Mouse (Mus musculus) retina, postnatal 7 days (tissue): ENCODE measurements around the gene Tomt.
"Not testable (repeated sequence)": the region's sequence is repeated elsewhere in the genome, so short reads cannot be mapped to it uniquely, and the experiment has no call there.

Source experiments
- DNase-seq: peaks from one replicate; pipeline ENCODE4 v3.0.0-alpha.2; 2012; ENCODE audit warnings: low read depth, low spot score

The Tomt gene

GRCm38 (mm10) chr7:101906287-101906681, at the start of gene Tomt:
Gene Tomt (minus strand): TSS chr7:101906359.
- DNase-seq = no peak

DNA sequence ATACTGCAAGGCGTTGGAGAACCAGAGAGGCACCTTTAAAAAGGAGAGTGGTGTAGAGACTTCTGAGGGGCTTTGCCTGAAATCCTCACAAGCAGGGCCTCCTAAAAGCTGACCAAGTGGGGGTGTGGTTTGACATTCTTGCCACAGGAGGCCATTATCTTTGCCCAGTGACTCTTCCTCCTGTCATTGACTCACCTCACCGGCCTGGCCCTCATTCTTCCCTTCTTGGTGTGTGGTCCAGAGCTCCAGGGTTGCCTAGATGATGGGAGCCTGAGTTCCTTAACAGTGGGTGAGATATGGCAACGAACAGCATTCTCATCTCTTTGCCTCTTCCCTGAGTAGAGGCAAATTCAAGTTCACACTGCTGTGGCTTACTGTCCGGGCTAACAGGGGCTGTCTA, 49.7 kb upstream of the Tomt start:
- DNase-seq = no peak

GRCm38 (mm10) chr7:101955276-101955675, 49.1 kb upstream of the Tomt start:
- DNase-seq = no peak

DNA sequence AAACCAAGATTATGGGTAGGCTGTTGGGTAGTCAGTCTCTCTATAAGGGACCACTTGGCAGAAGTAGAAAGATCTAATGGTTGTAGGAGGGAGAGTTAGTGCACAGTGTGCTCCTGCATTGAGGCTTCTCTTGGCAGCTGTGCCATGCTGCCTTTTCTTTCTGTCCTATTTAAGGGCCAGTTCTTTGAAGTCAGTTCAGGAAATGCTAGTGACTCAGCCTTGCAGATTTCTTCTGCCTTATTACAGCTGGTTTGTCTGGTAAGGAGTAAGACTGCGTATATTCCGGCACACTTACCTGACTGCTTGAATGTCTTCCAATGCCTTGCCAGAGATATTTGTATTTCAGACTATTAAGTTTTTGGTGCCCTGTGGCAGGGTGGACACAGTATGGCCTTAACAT, 48.0 kb upstream of the Tomt start:
- DNase-seq = no peak

GRCm38 (mm10) chr7:101952098-101952497, 45.9 kb upstream of the Tomt start:
- DNase-seq = no peak

DNA sequence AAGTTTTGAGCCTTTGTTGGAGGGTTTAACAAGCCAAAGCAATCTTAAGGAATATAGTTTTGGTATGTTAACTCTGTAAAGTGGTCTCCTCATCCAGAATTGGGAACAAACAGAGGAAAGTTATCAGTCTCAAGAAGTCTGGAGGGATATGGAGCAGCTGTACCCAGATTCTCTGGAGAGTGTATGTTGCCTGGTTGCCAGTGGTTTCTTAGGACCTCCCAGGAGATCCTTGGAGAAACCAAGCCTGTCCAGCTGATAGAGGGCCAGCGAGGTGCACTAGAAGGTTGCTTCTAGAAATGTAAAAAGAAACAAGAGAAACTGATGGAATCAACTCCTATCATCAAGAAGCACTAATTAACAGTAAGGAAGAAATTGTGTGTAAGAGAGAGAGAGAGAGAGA, 45.5 kb upstream of the Tomt start:
- DNase-seq = no peak

DNA sequence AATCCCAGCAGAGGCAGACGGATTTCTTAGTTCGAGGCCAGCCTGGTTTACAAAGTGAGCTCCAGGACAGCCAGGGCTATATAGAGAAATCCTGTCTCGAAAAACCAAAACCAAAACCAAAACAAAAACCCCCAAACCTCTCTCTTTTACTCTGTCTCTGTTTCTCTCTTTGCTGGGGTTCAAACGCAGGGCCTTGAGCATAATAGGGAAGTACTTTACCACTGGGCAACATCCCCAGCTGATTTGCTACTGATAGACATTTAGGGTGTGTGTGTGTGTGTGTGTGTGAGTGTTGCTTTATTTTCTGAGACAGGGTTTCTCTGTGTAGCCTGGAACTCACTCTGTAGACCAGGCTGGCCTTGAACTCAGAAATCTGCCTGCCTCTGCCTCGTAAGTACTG, 42.8 kb upstream of the Tomt start:
- not testable (repeated sequence) for DNase-seq

DNA sequence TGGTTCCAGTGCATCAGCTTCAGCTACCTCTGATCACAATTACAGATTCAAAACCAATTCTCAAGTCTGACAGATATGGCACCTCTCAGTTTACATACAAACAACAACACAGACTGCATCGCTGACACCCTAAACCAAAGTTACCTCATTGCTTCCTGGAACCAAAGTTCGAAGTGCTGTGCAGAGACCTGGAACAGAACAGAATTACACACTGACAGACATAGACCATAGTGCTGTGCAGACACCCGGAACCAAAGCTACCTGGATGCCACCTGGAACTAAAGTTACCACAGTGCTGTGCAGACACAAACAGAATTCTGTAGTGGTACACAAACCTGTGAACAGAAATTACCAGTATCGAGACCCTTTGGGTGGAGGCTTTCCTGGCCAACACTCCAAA, 33.6 kb upstream of the Tomt start:
- DNase-seq = no peak

DNA sequence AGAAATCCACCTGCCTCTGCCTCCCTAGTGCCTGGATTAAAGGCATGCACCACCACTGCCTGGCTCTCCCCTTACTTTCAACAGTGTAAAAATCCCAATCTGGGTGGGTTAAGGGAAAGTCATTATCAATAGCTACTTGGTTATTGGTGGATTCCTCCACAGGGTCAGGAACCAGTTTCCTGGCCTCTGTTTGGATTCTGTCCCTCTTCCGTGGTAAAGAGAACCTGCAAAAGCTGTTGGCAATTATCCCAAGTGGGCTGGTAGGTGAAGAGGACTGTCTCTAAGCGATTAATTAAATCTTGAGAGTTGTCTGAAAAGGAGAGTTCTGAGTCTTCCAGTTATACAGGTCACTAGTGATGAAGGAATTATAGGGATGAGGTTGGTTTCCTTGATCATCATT, 32.2 kb upstream of the Tomt start:
- DNase-seq = no peak

DNA sequence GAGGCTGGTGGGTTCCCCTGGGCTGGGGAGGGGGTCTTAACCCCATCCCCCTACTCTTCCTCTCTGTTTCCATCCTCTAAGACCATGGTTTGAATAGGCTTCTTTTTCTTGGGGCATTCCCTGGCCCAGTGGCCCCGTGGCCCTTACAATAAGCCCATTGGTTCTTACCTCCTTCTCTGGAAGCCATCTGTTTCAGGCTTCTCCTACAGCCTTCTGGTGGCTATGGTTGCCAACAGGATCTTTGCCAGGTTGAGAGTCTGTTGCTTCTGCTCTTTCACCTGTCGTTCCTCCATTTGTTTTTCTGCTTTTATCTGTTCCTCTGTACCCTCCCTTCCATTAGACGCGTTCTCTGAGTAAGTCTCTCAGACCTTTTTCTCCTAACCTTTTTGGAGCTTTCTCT, 31.4 kb upstream of the Tomt start:
- no peak for DNase-seq

DNA sequence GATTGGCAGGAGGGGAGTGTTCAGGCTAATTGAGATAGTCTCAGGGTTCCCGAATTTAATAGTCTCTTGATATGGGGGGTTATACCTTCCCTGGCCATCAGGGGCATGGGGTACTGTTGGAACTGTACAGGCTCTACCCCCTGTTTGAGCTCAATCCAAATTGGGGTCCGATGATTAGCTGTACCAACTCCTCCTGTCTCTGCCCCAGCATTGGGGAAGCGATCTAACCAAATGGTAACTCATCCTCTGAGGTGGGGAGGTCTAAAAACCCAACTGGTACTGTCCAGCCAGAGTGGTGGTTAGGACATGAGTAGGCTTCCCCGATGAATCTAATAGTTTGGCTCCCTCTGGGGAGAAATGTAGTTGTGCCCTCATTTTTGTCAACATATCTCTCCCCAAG, 30.8 kb upstream of the Tomt start:
- no peak for DNase-seq

DNA sequence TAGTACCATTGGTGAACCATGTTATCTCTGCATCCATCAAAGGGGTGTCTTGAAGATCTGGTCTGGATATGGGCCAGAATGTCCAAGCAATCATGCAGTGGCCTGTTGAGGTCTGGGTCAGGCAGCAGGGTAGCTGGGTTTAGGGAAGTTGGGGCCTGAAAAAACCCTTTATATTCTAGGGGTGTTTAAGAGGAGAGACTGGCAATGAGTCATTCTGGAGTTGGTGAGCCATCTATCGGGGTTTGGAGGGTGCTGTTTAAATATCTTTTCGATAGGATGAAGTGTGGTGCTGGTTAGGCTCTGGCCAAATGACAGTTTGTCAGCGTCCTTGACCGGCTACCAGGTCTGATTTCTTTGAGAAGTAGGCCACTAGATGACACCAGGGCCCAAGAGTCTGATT, 29.8 kb upstream of the Tomt start:
- no peak for DNase-seq

DNA sequence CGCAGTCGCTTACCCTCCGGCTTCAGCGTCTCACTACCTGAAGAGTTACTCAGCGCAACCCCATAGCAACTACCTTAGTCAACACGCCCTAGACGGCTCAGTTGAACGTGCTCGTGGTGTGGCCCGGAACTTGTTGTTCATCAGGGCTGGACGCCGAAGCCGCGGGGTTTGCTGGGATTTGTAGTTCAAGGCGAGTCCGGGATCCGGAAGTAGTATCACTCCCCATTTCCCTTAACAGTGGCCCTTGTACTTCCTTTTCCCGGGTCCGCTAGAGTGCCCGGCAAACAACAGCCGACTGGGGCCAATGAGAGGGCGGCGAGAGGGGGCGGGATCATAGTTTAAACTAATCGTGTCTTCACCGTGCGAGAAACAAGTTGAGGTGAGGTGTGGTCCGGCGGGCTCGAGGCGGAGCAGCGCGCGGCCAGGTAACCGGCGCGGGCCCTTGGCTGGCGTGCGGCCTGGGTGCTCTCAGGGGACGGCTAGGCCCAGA, 27.6 kb upstream of the Tomt start, which contains the start of the genes Lrrc51 and Numa1:
Gene Lrrc51, minus strand, starts transcription at position 145 of the 490 bp plus-strand sequence.
Gene Numa1, plus strand, starts transcription at position 361 of the 490 bp plus-strand sequence.
- peak; percentile 89 for DNase-seq

- no peak for DNase-seq
Measured at GRCm38 (mm10) chr7:101933300-101933699, 27.1 kb upstream of the Tomt start.

DNA sequence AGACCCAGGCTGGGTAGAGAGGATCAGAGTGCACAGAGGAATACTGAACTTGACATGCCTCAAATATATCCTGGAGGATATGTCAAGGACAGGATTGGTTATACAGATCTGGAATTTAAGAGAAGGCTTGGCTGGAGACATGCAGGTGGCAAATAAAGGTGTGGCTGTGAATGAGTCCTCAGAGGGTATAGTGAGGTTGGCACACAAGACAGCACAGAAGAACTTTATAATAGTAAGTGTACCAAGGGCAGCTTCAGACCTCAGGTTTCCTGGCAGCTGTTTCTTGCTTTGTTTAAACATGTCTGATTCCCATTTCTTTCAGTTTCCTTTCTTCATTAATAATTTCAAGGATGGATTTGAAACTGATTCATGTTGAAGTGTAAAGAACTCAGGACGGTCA, 26.4 kb upstream of the Tomt start:
- no peak for DNase-seq

- DNase-seq = no peak
Measured at GRCm38 (mm10) chr7:101928093-101928492, 21.9 kb upstream of the Tomt start.

- not testable (repeated sequence) for DNase-seq
Measured at GRCm38 (mm10) chr7:101925892-101926291, 19.7 kb upstream of the Tomt start.

DNA sequence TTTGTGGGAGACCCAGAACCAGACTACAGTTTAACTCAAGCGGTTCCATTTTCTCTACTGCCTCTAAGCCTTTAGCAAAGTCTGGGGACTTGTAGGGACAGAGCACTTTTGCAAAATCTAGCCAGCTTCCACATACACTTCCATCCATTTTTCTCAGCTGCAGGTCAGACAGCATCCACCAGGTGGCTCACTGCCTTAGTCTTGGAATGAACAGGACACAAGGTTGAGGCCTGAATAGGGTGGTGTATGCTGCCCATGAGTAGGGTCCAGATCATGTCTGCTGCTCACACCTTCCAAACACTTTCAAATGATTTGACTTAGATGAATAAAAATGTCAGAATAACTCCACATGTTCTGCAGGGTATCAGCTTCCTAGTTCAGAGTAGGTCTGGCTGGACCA, 11.9 kb upstream of the Tomt start:
- DNase-seq = peak; percentile 58

DNA sequence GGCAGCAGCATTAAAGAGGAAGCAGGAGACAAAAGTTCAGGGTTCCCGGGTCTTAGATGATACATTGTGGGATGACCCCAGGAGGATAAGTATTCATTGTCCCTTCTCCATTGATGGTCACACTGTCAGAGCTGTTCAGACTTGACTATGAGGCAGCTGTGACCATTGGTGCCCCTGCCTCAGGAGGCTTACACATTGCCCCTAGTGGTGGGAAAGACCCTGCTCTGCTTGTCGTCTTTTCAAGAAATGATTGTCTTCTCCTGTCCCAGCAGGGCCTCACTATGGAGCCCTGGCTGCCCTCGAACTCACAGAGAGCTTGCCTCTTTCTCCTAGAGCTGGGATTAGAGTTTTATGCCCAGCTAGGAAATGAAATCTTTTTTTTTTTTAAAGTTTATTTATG, 5.8 kb upstream of the Tomt start:
- no peak for DNase-seq

- no peak for DNase-seq
Measured at GRCm38 (mm10) chr7:101910138-101910537, 4.0 kb upstream of the Tomt start.

GRCm38 (mm10) chr7:101908367-101908766, 2.2 kb upstream of the Tomt start:
- DNase-seq = no peak

GRCm38 (mm10) chr7:101906696-101907095, 537 bp upstream of the Tomt start:
- DNase-seq = no peak

DNA sequence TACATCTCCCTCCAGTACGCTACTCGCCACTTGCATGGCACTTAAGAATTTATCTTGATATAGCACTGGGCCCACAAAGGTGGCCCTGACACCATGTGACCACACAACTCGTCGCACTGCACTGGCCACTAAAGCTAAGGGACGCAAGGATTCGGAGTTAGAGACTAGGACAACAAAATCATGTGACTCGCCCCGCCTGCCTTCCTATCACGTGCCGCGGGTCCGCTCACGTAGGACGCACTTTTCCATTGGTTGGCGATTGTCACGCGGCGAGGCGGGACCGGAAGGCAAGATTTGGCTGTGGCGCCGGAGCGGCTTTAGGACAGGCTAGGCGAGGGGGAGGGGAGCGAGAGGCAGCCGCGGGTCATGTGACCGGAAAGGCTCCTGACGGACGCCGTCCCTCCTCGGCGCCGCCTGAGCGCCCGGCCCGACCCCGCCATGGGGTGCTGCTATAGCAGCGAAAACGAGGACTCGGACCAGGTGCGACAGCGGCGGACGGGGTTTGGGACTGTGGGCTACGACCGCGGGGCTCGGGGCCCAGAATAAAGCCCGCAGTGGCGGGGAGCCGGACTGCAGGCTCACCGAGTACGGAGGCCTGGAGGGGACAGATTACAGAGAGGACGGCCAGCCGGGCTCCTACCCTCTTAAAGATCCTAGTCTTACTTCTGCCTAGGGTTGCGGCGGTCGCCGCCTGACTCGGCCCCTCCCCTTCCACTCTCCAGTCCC, 435 bp downstream of the Tomt start, which contains the start of gene Lamtor1:
Gene Lamtor1, plus strand, starts transcription at position 344 of the 726 bp plus-strand sequence.
- DNase-seq = peak; percentile 97

DNA sequence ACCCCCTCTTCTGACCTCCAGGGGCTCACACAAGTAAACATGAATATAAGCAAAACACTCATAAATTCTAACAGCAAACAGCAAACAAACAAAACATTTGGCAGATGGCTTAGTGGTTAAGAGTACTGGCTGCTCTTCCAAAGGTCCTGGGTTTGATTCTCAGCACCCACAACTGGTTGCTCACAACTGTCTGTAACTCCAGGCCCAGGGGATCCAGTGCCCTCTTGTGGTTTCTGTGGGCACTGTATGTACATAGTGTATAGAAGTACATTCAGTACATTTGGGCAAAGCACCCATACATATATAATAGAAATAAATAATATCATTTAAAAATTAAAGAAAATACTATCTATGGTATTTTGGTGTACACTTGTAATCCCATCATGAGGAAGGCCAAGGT, 3.3 kb downstream of the Tomt start:
- no peak for DNase-seq
